Mouse (Mus musculus) MEL (cell line): ENCODE data around the gene Tesk1. TPM values are rescaled to one million over a fixed set of nuclear protein-coding genes. Genes with fewer than 3 reads are reported as not detected.

Experiments used
- DNase-seq: peaks from one replicate; pipeline ENCODE4 v3.0.0; 2011; ENCODE audit warnings: low read depth, low spot score
- H3K27ac ChIP-seq: 2 replicates; pipeline ENCODE4 v1.5.1; 2012; ENCODE audit warnings: low read depth, mild to moderate bottlenecking, control low read depth, low read length, moderate library complexity; ENCODE audit not compliant: control insufficient read depth
- H3K27me3 ChIP-seq, 2 experiments: fragments of 150-350 bp in 1 of 2; sonication (generic) in 1 of 2; 2 replicates each; pipeline ENCODE4 v1.6.1; 2012; ENCODE audit warnings: low read length in 2 of 2, mild to moderate bottlenecking in 2 of 2, improper control_type of control experiment in 1 of 2, moderate library complexity in 1 of 2; ENCODE audit not compliant: insufficient read depth in 2 of 2, control insufficient read depth in 1 of 2
- H3K36me3 ChIP-seq, 2 experiments: 2 replicates each; pipeline ENCODE4 v1.6.1; 2012 to 2014; ENCODE audit warnings: low read length in 2 of 2, improper control_type of control experiment in 1 of 2, inconsistent platforms in 1 of 2, mild to moderate bottlenecking in 1 of 2; ENCODE audit not compliant: insufficient read depth in 2 of 2, control insufficient read depth in 1 of 2
- H3K4me1 ChIP-seq, 2 experiments: fragments of 150-350 bp in 1 of 2; sonication (generic) in 1 of 2; 2 replicates each; pipeline ENCODE4 v1.6.1; 2012; ENCODE audit warnings: low read length in 2 of 2, improper control_type of control experiment in 1 of 2, mild to moderate bottlenecking in 1 of 2; ENCODE audit not compliant: insufficient read depth in 2 of 2, control insufficient read depth in 1 of 2
- H3K4me3 ChIP-seq, 2 experiments: fragments of 150-350 bp in 1 of 2; sonication (generic) in 1 of 2; 2 replicates each; pipeline ENCODE4 v1.5.1; 2012; ENCODE audit warnings: low read depth in 2 of 2, low read length in 2 of 2, mild to moderate bottlenecking in 2 of 2, moderate library complexity in 2 of 2, control low read depth in 1 of 2, improper control_type of control experiment in 1 of 2; ENCODE audit not compliant: control insufficient read depth in 1 of 2, insufficient read depth in 1 of 2
- H3K79me2 ChIP-seq: 2 replicates; pipeline ENCODE4 v1.6.1; 2012; ENCODE audit warnings: mild to moderate bottlenecking, low read length, moderate library complexity; ENCODE audit not compliant: control insufficient read depth, poor library complexity, insufficient read depth
- H3K9ac ChIP-seq: 2 replicates; pipeline ENCODE4 v1.6.1; 2012; ENCODE audit warnings: low read depth, mild to moderate bottlenecking, control low read depth, low read length, moderate library complexity; ENCODE audit not compliant: control insufficient read depth, poor library complexity, severe bottlenecking
- H3K9me3 ChIP-seq: fragments of 150-350 bp; sonication (generic); replicated peaks from 2 replicates; pipeline ENCODE4 v1.6.1; 2012; ENCODE audit warnings: mild to moderate bottlenecking, low read length, improper control_type of control experiment, moderate library complexity; ENCODE audit not compliant: insufficient read depth
- BHLHE40 ChIP-seq: IDR thresholded peaks from 2 replicates; pipeline ENCODE4 v1.6.1; 2012; ENCODE audit warnings: low read depth, mild to moderate bottlenecking, inconsistent platforms, low read length, improper control_type of control experiment, borderline replicate concordance
- CHD1 ChIP-seq: IDR thresholded peaks from 2 replicates; pipeline ENCODE4 v1.6.1; 2012; ENCODE audit warnings: low read depth, mild to moderate bottlenecking, inconsistent platforms, low read length, improper control_type of control experiment
- E2F4 ChIP-seq: IDR thresholded peaks from 2 replicates; pipeline ENCODE4 v1.6.1; 2011; ENCODE audit warnings: low read depth, low read length, improper control_type of control experiment, borderline replicate concordance
- ELF1 ChIP-seq: IDR thresholded peaks from 2 replicates; pipeline ENCODE4 v1.6.1; 2014; ENCODE audit warnings: low read depth, mild to moderate bottlenecking, inconsistent platforms, low read length, improper control_type of control experiment, moderate library complexity
- MAFK ChIP-seq: IDR thresholded peaks from 2 replicates; pipeline ENCODE4 v1.6.1; 2011; ENCODE audit warnings: low read depth, mild to moderate bottlenecking, low read length, improper control_type of control experiment, borderline replicate concordance
- MAZ ChIP-seq: IDR thresholded peaks from 2 replicates; pipeline ENCODE4 v1.6.1; 2012; ENCODE audit warnings: low read depth, mild to moderate bottlenecking, inconsistent platforms, low read length, improper control_type of control experiment
- MEF2A ChIP-seq: IDR thresholded peaks from 2 replicates; pipeline ENCODE4 v1.6.1; 2014; ENCODE audit warnings: low read depth, mild to moderate bottlenecking, inconsistent platforms, low read length, improper control_type of control experiment; ENCODE audit not compliant: poor library complexity, insufficient replicate concordance, severe bottlenecking; ENCODE audit errors: extremely low read depth
- MYB ChIP-seq: IDR thresholded peaks from 2 replicates; pipeline ENCODE4 v1.6.1; 2011; ENCODE audit warnings: mild to moderate bottlenecking, low read depth, low read length, improper control_type of control experiment
- MYC ChIP-seq: IDR thresholded peaks from 2 replicates; pipeline ENCODE4 v1.6.1; 2011; ENCODE audit warnings: low read depth, mild to moderate bottlenecking, low read length, improper control_type of control experiment, moderate library complexity
- NELFE ChIP-seq: IDR thresholded peaks from 2 replicates; pipeline ENCODE4 v1.6.1; 2011; ENCODE audit warnings: low read depth, low read length, improper control_type of control experiment
- POLR2AphosphoS2 ChIP-seq: IDR thresholded peaks from 2 replicates; pipeline ENCODE4 v1.6.1; 2011; ENCODE audit warnings: low read length, improper control_type of control experiment
- RAD21 ChIP-seq: IDR thresholded peaks from 2 replicates; pipeline ENCODE4 v1.6.1; 2011; ENCODE audit warnings: mild to moderate bottlenecking, low read depth, low read length, improper control_type of control experiment
- RCOR1 ChIP-seq: IDR thresholded peaks from 2 replicates; pipeline ENCODE4 v1.6.1; 2012; ENCODE audit warnings: low read depth, mild to moderate bottlenecking, inconsistent platforms, low read length, improper control_type of control experiment
- TAL1 ChIP-seq: IDR thresholded peaks from 2 replicates; pipeline ENCODE4 v1.6.1; 2012; ENCODE audit warnings: mild to moderate bottlenecking, inconsistent platforms, low read length, moderate library complexity, mixed read lengths
- TBP ChIP-seq: IDR thresholded peaks from 2 replicates; pipeline ENCODE4 v1.8.0; 2011; ENCODE audit warnings: low read depth, low read length, improper control_type of control experiment
- USF1 ChIP-seq: IDR thresholded peaks from 2 replicates; pipeline ENCODE4 v1.6.1; 2014; ENCODE audit warnings: low read depth, mild to moderate bottlenecking, inconsistent platforms, low read length, improper control_type of control experiment, moderate library complexity
- USF2 ChIP-seq, 2 experiments: IDR thresholded peaks; 2 replicates each; pipeline ENCODE4 v1.6.1; 2011 to 2012; ENCODE audit warnings: improper control_type of control experiment in 2 of 2, low read length in 2 of 2, borderline replicate concordance in 1 of 2, inconsistent platforms in 1 of 2, low read depth in 1 of 2, mild to moderate bottlenecking in 1 of 2; ENCODE audit not compliant: insufficient read depth in 1 of 2
- ZKSCAN1 ChIP-seq: IDR thresholded peaks from 2 replicates; pipeline ENCODE4 v1.6.1; 2012; ENCODE audit warnings: low read depth, mild to moderate bottlenecking, inconsistent platforms, low read length, improper control_type of control experiment, moderate library complexity
- polyA plus RNA-seq, 2 experiments: library from polyadenylated mRNA; stranded (reverse) in 1 of 2; unstranded in 1 of 2; fragments of >175 nt in 1 of 2; fragments of >200 nt in 1 of 2; gene quantifications; 2 replicates each; pipeline versions ENCODE4 v1.2.1 to v1.2.4; 2012; ENCODE audit warnings: low replicate concordance in 2 of 2, low read depth in 1 of 2; ENCODE audit not compliant: insufficient read length in 2 of 2, insufficient read depth in 1 of 2, missing spikeins in 1 of 2
- total RNA-seq: library from RNA; depleted of rRNA; stranded (reverse); fragments of 300-350 nt; gene quantifications from 2 replicates; pipeline ENCODE4 v1.2.3, GENCODE M21; 2012

The Tesk1 gene
- total and polyA plus RNA-seq, 3 experiments, result 9.1 to 24.6 TPM; not detected in 1

- peak; percentile 44; the same call in 1 of the 2 replicates for TF ChIP-seq BHLHE40
- TF ChIP-seq USF1, result peak; percentile 70
- TF ChIP-seq TAL1, result no peak
- DNase-seq, result peak; percentile 24
- Histone ChIP-seq H3K27ac (no peak overlapping the region), H3K4me3 (no peak overlapping the region), H3K79me2 (no peaks in the 10 kb centered on the region), H3K4me1 (peaks cover 0 to 17% of the 10 kb centered on the region in 2 experiments; a peak in 3 of 4 replicates), H3K36me3 (no peaks in the 10 kb centered on the region; a peak in 1 of 4 replicates), H3K27me3 (no peaks in the 10 kb centered on the region), H3K9me3 (no peaks in the 10 kb centered on the region), H3K9ac (no peak overlapping the region)
Observed at GRCm38 (mm10) chr4:43456470-43456869, 14.7 kb downstream of the Tesk1 start.

GRCm38 (mm10) chr4:43457124-43457523 lies 15.4 kb downstream of the Tesk1 start:
- no peak for TF ChIP-seq USF1
- TF ChIP-seq ZKSCAN1, result no peak
- no peak for TF ChIP-seq USF2 (IDR thresholded peaks at IDR 0.05; ENCODE audit: borderline replicate concordance in 1 of 2, insufficient read depth in 1 of 2, low read depth in 1 of 2, low read length in 2 of 2)
- no peak for TF ChIP-seq MAZ
- no peak for TF ChIP-seq MEF2A
- TF ChIP-seq TAL1, result no peak
- TF ChIP-seq TBP, result no peak
- no peak for TF ChIP-seq ELF1
- no peak for TF ChIP-seq E2F4
- no peak for TF ChIP-seq MYC
- no peak for TF ChIP-seq RAD21
- TF ChIP-seq MAFK, result no peak
- TF ChIP-seq RCOR1, result no peak
- no peak for TF ChIP-seq POLR2AphosphoS2
- no peak for TF ChIP-seq NELFE
- TF ChIP-seq MYB, result no peak
- TF ChIP-seq CHD1, result no peak
- Histone ChIP-seq H3K27ac (no peak overlapping the region), H3K27me3 (no peaks in the 10 kb centered on the region), H3K9me3 (no peaks in the 10 kb centered on the region), H3K9ac (no peak overlapping the region), H3K79me2 (no peaks in the 10 kb centered on the region), H3K36me3 (no peaks in the 10 kb centered on the region; a peak in 1 of 4 replicates), H3K4me1 (peaks cover 0 to 18% of the 10 kb centered on the region in 2 experiments; a peak in 3 of 4 replicates), H3K4me3 (no peak overlapping the region)
- DNase-seq, result no peak
